Mouse (Mus musculus): ENCODE results near the gene Myo5c.

Myo5c gene

GRCm38 (mm10) chr9:75231841-75232746 is at the start of gene Myo5c:
TSS of gene Myo5c (plus strand) at chr9:75232020.
- no peak for DNase-seq (ENCODE audit: low spot score)

DNA sequence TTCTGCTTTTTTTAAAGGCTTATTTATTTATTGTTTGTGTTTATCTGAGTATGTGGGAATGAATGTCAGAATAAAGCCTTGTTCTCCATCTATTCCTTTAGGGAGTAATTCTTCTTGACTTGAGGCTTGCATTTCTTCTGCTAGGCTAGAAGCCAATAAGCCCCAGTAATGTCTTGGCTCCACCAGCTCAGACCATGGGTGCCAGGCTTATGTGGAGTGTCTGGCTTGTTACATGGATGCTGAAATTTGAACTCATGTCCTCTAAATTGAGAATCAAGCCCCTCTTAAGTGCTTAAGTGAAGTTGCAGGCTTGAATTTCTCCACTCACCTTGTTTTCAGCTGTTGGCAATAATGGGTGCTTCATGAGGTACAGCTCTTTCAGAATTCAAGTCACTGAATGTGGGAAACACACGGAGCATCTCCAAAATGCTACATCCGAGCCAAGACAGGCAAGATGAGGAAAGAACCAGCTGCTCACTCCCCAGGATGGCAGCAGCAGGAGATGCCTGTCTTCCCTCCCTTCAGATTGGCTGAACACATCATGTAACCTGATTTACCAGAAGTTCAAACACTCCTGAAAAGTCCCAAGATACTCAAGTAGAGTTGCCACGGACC is 44.1 kb upstream of the Myo5c start:
- no peak for DNase-seq (ENCODE audit: low spot score)

GRCm38 (mm10) chr9:75193858-75194257 is 38.0 kb upstream of the Myo5c start:
- no peak for DNase-seq (ENCODE audit: low spot score)

- DNase-seq (ENCODE audit: low spot score): no peak
Measured at GRCm38 (mm10) chr9:75196335-75196734, 35.5 kb upstream of the Myo5c start.

DNA sequence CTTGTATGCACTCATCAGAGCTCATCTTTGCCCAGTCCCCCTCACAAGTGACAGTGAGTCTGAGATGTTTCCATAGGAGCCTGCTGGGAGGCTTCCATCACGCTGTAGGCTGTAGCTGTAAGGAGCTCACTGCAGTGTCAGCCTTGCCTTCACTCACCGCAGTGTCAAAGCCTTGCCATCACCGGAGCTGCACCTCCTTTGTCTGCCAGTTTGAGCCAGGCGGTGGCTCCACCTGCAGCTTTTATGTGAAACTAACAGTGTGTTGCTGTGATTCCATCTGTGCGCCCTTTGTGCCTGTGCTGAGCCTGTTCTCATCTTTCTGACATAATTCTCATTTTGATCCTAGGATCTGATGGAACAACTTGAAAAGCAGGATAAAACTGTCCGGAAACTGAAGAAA is 34.5 kb upstream of the Myo5c start:
- peak; percentile 12 for DNase-seq (ENCODE audit: low spot score)

GRCm38 (mm10) chr9:75201506-75201905 is 30.3 kb upstream of the Myo5c start:
- no peak for DNase-seq (ENCODE audit: low spot score)

DNA sequence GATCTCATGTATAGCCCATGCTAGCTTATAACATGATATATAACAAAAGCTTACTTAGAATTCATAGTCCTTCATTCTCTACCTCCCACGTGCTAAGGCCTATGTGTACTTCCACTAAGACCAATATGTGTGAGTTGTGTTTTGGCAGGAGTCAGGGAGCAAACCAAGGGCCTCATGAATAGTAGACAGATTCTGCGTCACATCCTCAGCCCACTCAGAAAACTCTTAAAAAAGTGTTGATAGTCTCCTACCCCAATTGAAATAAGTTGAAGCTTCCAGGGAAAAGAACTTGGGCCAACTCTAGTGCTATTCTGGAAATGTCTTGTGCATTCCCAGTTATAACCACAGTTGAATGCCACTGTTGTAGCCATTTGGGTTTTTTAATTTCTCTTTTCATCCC is 29.8 kb upstream of the Myo5c start:
- DNase-seq (ENCODE audit: low spot score): no peak

GRCm38 (mm10) chr9:75209246-75209645 is 22.6 kb upstream of the Myo5c start:
- no peak for DNase-seq (ENCODE audit: low spot score)

- DNase-seq (ENCODE audit: low spot score): no peak
Measured at GRCm38 (mm10) chr9:75210269-75210668, 21.6 kb upstream of the Myo5c start.

GRCm38 (mm10) chr9:75214743-75215413 is 16.9 kb upstream of the Myo5c start:
- no peak for DNase-seq (ENCODE audit: low spot score)

- DNase-seq (ENCODE audit: low spot score): no peak
Measured at GRCm38 (mm10) chr9:75219942-75220341, 11.9 kb upstream of the Myo5c start.

- DNase-seq (ENCODE audit: low spot score): no peak
Measured at GRCm38 (mm10) chr9:75221420-75222287, 10.2 kb upstream of the Myo5c start.

- no peak for DNase-seq (ENCODE audit: low spot score)
Measured at GRCm38 (mm10) chr9:75232860-75233259, 1.0 kb downstream of the Myo5c start.

GRCm38 (mm10) chr9:75234271-75234741 is 2.5 kb downstream of the Myo5c start:
- DNase-seq (ENCODE audit: low spot score): no peak

- DNase-seq (ENCODE audit: low spot score): no peak
Measured at GRCm38 (mm10) chr9:75234983-75235627, 3.3 kb downstream of the Myo5c start.

DNA sequence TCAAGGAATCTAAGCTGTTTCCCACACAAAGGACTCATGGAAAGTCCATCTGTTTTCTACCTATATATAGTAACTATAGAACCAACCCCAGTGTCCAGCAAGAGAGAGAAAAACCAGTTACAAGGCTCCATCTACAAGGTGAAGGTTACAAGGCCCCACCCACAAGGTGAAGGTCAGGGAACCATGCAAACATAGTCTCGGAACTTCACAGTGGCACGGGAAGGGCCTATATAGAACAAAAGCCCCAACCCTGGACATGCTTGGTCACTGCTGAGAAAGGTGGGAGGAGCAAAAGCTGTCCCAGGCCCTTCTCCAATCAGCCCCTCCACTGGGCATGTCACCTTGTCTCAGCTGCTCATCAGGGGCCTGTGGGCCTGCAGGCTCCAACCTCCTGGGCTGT is 3.9 kb downstream of the Myo5c start:
- no peak for DNase-seq (ENCODE audit: low spot score)

- no peak for DNase-seq (ENCODE audit: low spot score)
Measured at GRCm38 (mm10) chr9:75236416-75237308, 4.8 kb downstream of the Myo5c start.

DNA sequence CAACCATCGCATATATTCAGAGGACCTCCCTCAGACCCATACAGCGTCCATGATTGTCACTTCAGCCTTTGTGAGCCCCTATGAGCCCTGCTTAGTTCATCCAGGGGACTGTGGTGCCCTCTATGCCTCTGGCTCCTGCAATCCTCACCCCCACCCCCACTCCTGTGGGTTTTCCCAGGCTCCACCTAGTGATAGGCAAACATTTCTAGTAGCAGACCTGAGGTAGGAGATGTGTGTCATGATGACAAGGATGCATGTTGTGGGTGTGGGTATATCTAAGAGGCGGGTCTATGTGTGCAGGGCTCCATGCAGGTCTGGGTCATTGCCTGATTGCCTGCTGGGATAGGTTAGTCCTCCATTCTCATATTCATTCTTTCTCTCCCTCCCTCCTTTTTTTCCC is 6.4 kb downstream of the Myo5c start:
- DNase-seq (ENCODE audit: low spot score): no peak

DNA sequence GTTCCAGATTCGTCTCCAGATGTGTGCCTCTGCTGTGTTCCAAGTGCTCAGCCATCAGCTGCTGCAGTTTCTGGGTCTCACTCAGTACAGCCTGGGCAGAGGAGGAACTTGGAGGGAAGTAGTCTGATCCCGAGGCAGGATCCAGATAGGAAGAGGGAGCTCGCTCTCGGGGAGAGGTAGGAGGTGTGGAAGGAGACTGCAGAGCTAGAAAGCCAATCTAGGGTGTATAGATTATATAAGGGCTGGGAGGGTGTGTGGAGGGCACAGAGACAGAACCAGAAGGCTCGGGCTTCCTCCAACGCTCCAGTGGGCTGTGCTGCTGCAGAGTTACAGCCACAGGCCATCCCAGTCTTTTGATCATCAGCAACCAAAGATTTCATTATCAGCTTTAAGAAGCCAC is 11.2 kb downstream of the Myo5c start:
- DNase-seq (ENCODE audit: low spot score): no peak

DNA sequence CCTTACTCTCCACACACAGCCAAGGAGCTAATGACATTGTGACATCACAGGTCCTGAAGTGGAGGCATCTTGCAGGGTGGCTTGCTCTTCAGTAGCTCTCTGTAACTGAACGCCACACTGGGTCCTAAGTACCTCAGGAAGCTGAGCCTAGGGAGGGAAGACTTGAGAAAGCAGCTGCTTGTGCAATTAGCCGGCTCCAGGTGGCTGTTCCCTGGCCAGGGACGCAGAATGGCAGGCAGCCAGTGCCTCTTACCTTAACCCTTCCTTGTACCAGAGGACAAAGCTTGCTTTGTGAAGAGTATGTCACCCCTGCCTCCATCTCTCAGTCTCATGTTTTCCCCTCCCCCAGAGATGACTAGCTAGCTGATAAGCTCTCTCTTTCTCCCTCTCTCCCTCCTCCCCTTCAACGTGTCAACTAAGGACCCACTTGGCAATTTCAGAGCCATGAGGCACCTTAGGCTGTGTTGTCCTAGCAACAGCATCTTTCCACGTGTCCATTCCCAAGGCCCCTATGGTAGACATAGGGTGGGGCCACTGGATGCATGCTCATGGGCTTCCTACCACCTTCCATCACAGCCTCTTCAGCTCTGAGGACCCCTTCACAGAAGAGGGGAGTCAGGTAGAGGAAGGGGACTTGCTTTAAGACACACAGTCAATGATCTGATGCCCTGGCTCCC is 12.0 kb downstream of the Myo5c start:
- DNase-seq (ENCODE audit: low spot score): no peak
